Mouse (Mus musculus) mesoderm, embryonic 11.5 days (tissue): ENCODE data around the gene Zer1.
A peak's percentile ranks its signal among the peaks of the same experiment; 100 is the strongest.

Experiments
- DNase-seq: peaks from one replicate; pipeline ENCODE4 v3.0.0-alpha.2; 2012; ENCODE audit warnings: low read depth, low spot score

The Zer1 gene

GRCm38 (mm10) chr2:30128789-30129188 lies 4.4 kb upstream of the Zer1 start:
- DNase-seq, result peak; percentile 56

GRCm38 (mm10) chr2:30123729-30124471 lies 485 bp downstream of the Zer1 start:
- DNase-seq, result no peak

- no peak for DNase-seq
Observed at GRCm38 (mm10) chr2:30122766-30123165, 1.6 kb downstream of the Zer1 start.

- DNase-seq, result no peak
Observed at GRCm38 (mm10) chr2:30120269-30120668, 4.1 kb downstream of the Zer1 start.

- DNase-seq, result no peak
Observed at GRCm38 (mm10) chr2:30119641-30120051, 4.7 kb downstream of the Zer1 start.

- no peak for DNase-seq
Observed at GRCm38 (mm10) chr2:30112564-30112963, 11.8 kb downstream of the Zer1 start.

GRCm38 (mm10) chr2:30111500-30111899 lies 12.9 kb downstream of the Zer1 start:
- no peak for DNase-seq

GRCm38 (mm10) chr2:30108260-30108659 lies 16.1 kb downstream of the Zer1 start:
- no peak for DNase-seq

GRCm38 (mm10) chr2:30107646-30108045 lies 16.7 kb downstream of the Zer1 start:
- DNase-seq, result no peak

GRCm38 (mm10) chr2:30106364-30106763 lies 18.0 kb downstream of the Zer1 start:
- peak; percentile 41 for DNase-seq

- DNase-seq, result no peak
Observed at GRCm38 (mm10) chr2:30100214-30100613, 24.2 kb downstream of the Zer1 start.

GRCm38 (mm10) chr2:30095882-30096527 lies 28.4 kb downstream of the Zer1 start:
- DNase-seq, result peak; percentile 63

GRCm38 (mm10) chr2:30094208-30094588 lies 30.2 kb downstream of the Zer1 start:
- DNase-seq, result no peak

GRCm38 (mm10) chr2:30093471-30094207 lies 30.7 kb downstream of the Zer1 start, which contains the start of gene Zdhhc12:
Gene Zdhhc12, minus strand, starts transcription at chr2:30093648.
- peak; percentile 96 for DNase-seq

- no peak for DNase-seq
Observed at GRCm38 (mm10) chr2:30092280-30092918, 32.0 kb downstream of the Zer1 start.

GRCm38 (mm10) chr2:30091521-30091920 lies 32.9 kb downstream of the Zer1 start:
- no peak for DNase-seq

- DNase-seq, result no peak
Observed at GRCm38 (mm10) chr2:30087310-30087709, 37.1 kb downstream of the Zer1 start.

GRCm38 (mm10) chr2:30084632-30085031 lies 39.8 kb downstream of the Zer1 start:
- no peak for DNase-seq

GRCm38 (mm10) chr2:30084113-30084512 lies 40.3 kb downstream of the Zer1 start:
- no peak for DNase-seq

- DNase-seq, result no peak
Observed at GRCm38 (mm10) chr2:30080181-30080800, 44.1 kb downstream of the Zer1 start.

- no peak for DNase-seq
Observed at GRCm38 (mm10) chr2:30078760-30079159, 45.6 kb downstream of the Zer1 start.

- DNase-seq, result no peak
Observed at GRCm38 (mm10) chr2:30078349-30078712, 46.1 kb downstream of the Zer1 start.
